Mouse (Mus musculus): ENCODE results near the gene Pabpn1.

Pabpn1 gene

DNA sequence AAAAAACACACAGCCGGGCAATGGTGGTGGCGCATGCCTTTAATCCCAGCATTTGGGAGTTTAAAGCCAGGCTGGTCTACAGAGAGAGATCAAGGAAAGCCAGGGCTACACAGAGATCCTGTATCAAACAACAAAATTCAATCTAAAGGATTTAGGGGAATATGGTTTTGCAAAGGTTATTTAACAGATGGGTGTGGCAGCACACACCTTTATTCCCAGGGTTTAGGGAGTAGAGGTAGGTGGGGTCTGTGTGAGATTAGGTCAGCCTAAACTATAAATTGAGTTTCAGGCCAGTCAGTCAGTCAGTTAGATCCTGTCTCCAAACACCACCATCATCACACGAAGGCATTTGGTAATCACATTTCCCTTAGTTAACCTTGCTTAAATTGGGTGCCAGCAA, at the start of gene Pabpn1:
Gene Pabpn1, plus strand, starts transcription at position 301 of the 400 bp plus-strand sequence.
- DNase-seq (ENCODE audit: low read depth, low spot score), result no peak

DNA sequence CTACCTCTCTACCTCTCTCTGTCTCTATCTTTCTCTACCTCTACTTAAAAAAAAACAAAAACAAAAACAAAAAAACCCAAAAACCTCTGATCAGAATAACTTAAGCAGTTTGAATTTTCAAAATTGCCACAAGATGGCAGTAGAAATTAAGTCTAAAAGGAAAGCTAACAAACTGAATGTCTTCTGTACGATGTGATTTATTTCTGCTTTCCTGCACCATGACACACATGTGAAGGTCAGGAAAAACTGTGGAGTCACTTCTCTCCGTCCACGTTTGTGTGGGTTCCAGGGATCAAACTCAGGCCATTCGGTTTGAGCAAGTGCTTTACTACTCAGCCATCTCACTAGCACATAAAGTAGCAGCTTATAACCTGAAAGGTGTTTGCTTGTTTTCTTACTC, 48.8 kb upstream of the Pabpn1 start:
- peak; percentile 41 for DNase-seq (ENCODE audit: low read depth, low spot score)

DNA sequence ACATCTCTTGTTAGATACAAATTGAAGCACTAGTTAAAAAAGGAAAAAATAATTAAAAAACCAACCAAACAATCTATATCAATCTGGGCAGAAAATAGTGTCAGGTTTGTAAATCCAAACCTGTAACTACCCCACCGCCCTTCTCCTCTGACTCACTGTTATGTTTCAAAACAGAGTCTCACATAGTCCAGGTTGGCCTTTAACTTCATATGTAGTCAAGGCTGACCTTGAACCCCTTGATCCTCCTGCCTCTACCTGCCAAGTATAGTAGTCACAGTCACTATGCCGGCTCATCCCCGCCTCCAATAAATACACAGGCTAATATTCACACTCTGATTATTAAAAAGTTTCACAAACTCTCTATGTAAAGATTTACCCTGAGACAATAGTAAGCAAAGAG, 36.6 kb upstream of the Pabpn1 start:
- no peak for DNase-seq (ENCODE audit: low read depth, low spot score)

DNA sequence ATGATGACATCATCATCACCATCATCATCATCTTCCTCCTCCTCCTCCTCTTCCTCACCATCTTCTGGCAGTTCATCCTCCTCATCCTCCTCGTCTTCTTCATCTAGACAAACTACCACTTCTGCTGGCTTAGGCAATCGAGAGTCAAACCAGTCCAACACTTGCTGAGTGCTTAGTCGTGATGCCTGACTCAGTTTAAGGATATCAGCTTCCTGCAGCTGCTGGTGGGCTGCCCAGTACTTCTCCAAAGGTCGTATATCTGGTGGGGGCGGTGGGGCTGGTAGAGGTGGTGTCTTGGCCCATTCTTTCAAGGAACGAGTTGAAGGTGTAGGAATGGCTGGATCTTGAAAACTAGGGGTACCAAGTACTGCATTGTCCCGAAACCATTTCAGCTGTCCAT, 35.6 kb upstream of the Pabpn1 start:
- DNase-seq (ENCODE audit: low read depth, low spot score), result no peak

DNA sequence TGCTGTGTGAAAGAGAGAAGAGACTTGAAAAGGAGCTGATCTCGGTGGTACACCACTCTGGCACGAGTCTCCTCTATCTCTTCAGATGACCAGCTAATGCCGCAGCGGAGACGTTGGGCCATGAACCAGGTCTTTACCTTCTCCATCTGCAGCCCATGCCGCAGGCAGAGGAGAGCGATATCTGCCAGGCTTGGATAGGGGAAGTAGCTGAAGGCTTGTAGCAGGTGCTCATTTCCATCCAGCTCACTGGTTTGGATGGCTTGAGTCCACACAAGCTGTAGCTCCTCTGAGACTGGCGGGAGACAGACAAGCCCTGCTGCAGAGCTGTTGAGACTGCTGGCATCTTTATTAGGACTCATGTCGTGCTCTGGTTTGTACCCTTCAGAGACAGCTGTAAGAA, 34.4 kb upstream of the Pabpn1 start:
- no peak for DNase-seq (ENCODE audit: low read depth, low spot score)

DNA sequence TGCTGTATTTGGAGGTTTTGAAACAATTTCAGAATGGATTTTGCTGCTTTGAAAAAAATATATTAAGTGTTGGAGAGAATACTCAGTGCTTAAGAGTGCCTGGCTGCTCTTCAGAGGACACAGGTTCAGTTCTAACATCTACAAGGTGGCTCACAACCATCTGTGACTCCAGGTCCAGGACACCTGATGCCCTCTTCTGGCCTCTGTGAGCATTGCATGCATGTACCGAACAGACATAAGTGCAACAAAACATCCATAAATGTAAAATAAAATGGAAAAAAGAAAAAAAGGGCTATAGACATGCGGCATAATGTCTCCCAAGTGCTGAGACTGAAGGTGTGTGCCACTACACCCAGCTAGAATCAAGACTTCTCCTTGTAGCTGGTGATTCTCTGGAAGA, 31.8 kb upstream of the Pabpn1 start:
- no peak for DNase-seq (ENCODE audit: low read depth, low spot score)

DNA sequence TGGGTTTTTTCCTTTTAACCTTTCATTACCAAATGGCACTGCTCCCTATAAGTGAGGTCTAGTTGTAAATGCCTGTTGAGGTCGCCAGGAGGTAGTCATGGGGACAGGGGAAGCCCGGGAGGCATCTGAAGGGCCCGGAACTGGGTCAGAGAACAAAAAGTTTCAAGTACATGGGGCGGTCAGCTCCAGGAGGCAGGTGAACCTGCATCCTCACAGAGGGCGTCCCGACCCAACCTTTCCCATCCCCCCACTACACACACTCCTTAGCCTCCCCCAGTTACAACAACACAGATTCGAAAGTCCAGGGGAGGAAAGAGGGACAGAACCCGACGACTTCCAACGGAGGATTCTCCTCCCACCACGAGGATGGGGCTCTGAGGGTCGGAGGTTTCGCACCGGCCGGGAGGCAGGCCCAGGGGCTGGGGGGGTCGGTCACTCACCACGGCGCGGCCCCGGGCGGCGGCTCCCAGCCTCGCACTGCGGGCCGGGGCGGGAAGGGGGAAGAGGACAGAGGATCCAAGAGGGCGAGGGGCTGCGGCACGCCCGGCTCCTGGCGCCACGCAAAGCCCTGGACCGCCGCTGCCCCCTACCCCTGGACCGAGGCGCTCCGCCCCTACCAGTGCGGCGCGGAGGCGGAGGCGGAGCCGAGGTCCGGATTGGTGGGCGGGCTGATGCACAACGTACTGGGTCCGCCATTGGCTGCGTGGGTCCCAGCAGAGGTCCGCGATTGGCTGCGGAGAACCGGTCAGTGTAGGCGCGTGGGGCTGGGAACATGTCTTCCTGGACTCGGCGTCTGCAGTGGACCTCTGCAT, 28.6 kb upstream of the Pabpn1 start:
- peak; percentile 91 for DNase-seq (ENCODE audit: low read depth, low spot score)

DNA sequence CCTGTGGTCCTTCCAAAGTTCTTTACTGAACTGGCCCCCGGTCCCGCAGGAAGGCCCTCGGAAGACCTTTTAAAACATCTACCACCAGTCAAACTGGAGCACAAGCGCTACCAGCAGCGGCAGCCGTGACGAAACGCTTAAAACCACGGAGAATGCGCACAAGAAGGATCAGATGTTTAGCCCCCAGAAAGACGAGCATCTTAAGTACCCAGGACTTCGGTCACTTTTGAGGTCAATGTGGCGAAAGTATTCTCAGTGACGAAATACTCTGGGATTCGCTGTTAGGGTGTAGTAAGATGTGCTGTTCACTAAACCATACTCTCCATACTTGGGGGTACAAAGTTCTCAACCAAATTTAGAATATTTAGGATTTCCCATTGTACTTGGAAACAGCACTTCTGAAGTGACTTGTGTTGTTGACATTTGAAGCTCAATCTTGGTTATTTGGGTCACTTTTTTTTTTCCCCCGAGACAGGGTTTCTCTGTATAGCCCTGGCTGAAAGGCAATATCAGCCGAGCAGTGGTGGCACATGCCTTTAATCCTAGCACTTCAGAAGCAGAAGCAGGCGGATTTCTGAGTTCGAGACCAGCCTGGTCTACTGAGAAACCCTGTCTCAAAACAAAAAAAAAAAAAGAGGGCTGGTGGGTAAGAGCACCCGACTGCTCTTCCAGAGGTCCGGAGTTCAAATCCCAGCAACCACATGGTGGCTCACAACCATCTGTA, 27.8 kb upstream of the Pabpn1 start:
- no peak for DNase-seq (ENCODE audit: low read depth, low spot score)

DNA sequence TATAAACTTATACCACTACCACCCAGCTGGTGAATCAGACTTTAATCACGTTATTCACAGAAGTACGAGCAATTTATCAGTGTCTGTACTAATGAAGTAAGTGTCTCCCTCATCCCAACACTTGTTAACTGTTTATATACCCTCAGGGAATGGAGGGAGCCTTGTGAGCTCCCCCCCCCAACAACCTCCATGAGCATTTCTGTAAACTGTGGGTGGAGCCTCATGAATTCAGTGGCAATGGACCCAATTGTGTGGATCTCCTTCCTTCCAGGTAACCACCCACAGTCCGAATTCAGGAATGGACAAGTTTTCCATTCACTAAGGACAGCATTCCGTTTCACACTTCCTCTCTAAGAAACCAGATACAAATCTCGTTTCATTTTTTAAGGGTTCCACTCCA, 26.7 kb upstream of the Pabpn1 start:
- no peak for DNase-seq (ENCODE audit: low read depth, low spot score)

DNA sequence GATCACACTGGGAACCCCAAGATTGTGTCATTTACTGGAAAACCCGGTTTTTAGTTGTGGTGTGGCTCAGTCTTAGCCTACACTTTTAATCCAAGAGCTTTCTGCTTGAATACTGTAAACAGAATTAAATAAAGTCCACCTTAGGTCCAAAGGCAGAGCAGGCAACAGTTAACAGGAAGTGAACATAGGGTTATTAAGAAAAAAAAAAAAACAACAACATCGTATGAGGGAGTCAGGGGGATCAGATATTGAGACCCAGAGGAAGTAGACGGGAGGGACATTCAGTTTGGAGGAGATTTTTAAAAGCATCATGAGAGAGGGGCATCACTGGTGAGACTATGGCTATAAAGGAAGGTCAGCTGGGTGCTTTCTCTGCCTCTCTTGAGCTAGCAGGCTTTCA, 26.0 kb upstream of the Pabpn1 start:
- no peak for DNase-seq (ENCODE audit: low read depth, low spot score)

DNA sequence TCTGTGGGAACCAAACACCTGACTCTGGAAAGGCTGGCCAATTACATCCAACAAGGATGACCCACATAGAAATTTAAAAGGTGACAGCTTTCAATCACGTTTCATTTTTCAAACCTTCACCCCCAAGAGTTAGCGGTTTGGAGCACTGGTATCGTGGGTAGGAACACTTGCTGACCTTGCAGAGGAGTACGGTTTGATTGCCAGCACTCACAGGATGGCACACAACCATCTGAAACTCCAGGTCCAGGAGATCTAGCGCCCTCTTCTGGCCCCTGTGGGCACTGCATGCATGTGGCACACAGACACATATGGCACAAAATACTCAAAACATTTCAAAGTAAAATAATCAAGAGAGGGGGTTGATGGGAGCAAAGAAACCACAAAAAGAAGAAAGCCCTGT, 25.4 kb upstream of the Pabpn1 start:
- DNase-seq (ENCODE audit: low read depth, low spot score), result no peak

DNA sequence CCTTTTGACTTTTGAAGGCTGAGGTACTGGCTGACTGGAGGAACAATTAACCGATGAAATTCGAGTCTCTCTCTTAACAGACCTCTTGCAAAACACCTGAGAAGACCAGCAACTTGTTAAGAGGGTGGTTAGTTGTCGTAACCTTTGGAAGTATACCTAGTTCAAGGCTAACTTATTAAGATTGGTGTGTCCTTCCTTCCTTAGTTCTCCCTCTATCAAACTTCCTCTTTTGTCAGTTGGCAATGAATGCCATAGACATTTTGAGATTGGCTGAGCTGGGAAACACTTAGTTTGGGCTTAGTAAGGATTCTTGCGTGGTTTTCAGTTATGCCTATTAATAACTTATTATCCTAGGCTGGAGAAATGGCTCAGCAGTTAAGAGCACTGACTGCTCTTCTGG, 24.3 kb upstream of the Pabpn1 start:
- DNase-seq (ENCODE audit: low read depth, low spot score), result no peak

DNA sequence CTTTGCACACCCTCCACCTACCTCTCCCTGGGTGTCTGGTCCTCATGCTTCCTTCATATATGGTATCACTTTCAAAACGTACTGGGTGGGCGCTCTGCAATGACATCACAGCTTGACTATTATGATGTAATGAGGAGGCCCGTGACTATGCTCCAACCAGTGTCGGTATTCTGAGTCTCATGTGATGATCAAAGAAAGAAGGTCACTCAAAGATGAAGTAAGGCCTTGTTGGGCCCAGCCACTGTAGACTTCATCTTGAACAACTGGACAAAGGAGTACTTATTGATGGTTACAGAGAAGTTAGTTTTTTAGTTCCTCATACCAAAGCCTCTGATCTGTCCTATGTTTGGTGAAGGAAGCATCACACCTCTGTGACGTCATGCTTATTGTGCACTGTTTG, 21.4 kb upstream of the Pabpn1 start, which contains the start of gene Homez:
Gene Homez, minus strand, starts transcription at position 101 of the 400 bp plus-strand sequence.
- DNase-seq (ENCODE audit: low read depth, low spot score), result no peak

DNA sequence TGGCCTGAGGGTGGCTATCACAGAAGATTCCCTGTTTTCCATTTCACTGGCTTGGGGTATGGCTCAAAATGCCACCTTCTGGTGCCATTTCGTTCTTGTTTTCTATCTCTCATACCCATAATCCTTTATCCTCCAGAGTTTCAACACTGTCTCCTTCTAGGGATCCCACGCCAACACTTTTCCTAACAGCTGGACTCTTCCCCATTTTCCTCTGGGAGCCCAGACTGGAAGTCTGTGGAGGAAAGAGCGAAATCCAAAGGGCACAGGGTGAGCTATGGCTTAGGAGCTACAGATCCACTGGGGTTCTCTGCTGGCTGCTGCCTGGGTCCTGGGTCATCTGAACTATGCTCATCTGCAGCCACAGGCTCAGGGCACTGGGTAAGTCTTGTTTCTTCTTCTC, 18.1 kb upstream of the Pabpn1 start:
- DNase-seq (ENCODE audit: low read depth, low spot score), result no peak

DNA sequence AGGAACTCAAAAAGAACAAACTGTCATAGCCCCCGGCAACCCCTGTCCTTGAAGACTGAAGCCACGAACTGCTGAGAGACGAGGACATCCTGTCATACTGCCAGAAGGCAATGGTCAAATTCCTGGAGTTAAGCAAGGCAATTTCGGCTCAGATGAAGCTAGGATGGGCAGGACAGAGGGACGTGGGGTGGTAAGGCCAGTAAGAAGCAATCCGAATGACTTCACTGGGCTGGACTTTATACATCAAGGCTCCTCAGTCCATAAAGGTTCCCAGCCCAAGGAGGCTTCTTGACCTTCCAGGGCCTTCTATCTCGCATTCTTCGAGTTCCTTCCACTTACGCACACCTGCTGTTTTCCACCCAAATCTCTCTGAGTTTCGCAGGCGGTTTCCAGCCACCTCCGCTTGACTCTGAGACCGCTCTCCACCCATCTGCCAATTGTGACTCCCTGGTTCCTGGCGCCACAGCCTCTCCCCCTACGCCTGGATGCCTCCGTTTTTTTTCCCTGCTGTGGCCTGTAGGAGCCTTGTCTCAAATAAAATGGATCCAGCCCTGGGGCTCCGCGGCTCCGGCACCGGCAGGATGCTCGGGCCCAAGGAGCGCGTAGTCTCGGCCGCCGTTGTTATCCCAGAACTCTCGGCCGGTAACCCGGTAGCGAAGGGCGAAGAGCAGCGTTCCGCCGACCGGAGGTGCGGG, 16.3 kb upstream of the Pabpn1 start:
- no peak for DNase-seq (ENCODE audit: low read depth, low spot score)

DNA sequence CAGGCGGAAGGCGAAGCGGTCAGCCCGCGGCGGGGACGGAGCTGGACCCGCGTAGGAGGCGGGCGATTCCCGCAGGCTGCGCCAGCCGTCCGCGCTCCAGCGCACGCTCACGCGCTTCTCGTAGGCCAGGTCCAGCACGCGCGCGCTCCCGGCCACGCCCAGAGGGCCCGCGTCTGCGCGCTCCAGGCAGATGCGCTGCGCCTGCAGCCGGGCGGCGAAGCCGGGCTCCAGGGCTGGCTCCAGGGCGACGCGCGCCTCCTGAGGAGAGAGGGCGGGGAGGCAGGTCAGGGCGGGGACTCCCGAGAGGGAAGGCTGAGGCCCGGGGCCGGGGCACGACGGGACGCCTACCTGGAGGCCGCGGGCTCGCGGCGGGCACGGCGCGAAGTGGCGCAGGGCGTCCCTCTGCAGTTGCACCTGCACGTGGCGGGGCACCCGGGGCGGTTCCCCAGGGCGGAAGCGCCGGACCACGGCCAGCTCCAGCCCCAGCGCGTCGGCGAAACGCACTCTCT, 15.7 kb upstream of the Pabpn1 start:
- DNase-seq (ENCODE audit: low read depth, low spot score), result peak; percentile 80

DNA sequence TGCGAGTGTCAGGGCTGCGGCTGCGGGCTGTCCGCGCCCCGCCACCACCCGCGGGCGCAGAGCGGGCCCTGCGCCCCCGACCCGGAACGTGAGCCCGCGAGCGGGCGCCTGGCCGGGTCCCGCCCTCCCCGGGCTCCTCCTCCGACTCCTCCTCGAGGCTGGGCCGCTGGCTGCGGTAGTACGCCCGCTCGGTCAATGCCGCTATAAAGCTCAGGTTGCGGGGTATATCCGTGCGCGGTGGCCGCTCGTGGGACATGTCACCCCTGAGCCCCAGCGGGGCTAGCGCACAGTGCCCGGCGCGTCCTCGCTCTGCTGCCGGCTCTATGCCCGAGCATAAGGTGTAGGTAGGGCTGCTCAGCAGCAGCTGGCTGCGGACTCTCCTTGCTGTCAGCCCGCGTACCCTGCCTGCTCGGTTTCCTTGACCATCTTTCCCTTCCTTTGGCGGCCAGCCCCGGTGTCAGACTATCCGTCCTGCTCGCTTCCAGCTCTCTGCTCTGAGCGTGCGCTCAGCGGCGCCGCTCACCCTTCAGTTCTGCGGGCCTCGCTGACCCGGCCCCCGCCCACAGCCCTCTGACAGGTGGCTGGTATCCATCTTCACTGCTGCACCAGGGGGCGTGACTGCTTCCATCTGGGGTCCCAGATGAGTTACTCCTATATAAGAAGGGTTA, 15.1 kb upstream of the Pabpn1 start, which contains the start of gene Ppp1r3e:
Gene Ppp1r3e, minus strand, starts transcription at position 503 of the 668 bp plus-strand sequence.
- DNase-seq (ENCODE audit: low read depth, low spot score), result peak; percentile 47

DNA sequence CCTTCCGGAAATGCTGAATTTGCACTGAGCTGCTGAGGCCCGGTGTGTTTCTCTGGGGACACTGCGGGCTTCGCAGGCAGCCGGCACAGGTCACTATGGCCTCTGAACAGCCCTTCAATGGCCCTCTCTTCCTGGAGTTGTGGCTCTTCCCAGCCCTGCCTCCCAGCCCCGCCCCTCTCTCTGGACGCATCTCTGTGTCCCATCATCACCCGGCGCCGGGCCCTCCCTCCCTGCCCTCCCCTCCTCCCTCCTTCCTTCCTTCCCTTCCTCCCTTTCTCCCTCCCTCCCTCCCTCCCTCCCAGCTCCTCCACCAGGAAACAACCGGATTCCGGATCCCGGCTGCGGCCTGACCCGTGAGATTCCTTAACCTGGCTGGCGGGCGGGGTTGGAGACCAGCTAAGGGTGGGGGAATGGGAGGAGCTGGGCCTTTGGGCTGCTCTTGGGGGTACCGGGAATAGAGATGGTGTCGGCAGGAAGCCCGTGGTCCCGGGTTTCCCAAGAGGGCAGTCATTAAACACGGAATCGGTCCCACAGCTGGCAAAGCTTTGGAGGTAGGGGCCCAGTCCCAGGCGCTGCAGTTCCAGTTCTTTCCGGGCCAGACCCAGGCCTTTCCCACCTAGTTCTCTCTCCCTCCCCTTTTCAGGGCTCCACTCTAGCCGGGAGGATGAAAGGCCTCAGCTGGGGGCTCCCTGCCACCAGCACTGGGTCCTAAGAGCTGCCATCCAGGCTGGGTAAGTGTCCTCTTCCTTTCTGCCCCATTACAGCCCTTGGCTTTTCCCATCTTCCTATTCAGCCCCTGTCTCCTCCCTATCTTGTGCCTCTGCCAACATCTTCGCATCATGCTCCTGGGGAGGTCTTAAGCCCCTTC, 8.9 kb upstream of the Pabpn1 start, which contains the start of the genes Bcl2l2 and Gm20521:
Gene Bcl2l2, plus strand, starts transcription at position 224 of the 868 bp plus-strand sequence.
Gene Gm20521, plus strand, starts transcription at position 288 of the 868 bp plus-strand sequence.
- DNase-seq (ENCODE audit: low read depth, low spot score), result peak; percentile 82

DNA sequence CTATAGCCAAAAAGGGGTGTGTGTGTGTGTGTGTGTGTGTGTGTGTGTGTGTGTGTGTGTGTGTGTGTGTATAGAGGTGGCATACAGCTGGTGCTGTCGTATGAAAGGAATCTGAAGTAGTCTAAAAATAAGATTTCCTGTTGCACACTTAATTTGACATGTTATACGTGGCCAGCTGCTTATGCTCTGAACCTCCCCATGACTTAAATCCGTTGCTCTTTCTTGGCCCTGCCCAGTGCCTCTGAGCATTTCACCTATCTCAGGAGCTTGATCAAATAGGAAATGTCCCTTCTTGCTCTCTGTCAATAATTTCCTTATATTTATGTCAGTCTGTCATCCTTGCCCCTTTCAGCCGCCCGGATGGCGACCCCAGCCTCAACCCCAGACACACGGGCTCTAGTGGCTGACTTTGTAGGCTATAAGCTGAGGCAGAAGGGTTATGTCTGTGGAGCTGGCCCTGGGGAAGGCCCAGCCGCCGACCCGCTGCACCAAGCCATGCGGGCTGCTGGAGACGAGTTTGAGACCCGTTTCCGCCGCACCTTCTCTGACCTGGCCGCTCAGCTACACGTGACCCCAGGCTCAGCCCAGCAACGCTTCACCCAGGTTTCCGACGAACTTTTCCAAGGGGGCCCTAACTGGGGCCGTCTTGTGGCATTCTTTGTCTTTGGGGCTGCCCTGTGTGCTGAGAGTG, 8.1 kb upstream of the Pabpn1 start:
- no peak for DNase-seq (ENCODE audit: low read depth, low spot score)

DNA sequence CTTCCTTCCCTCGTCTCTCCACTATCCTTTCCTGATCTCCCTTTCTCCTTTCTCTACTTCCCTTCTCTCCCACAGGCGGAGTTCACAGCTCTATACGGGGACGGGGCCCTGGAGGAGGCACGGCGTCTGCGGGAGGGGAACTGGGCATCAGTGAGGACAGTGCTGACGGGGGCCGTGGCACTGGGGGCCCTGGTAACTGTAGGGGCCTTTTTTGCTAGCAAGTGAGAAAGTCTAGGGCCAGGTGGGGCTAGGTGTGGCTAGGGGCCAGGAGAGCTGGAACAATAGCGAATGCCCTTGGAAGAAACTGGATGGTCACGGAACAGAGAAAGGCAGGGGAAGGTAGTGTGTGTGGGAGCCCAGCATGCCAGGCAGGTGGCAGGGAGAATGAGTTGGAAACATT, 7.0 kb upstream of the Pabpn1 start:
- no peak for DNase-seq (ENCODE audit: low read depth, low spot score)
